Mouse (Mus musculus) stomach, postnatal 0 days (tissue): ENCODE data around the gene C1qtnf5.

Experiments
- CTCF ChIP-seq: IDR thresholded peaks from 2 replicates; pipeline ENCODE4 v1.5.1; 2016; ENCODE audit warnings: antibody characterized with exemption, low read depth, mild to moderate bottlenecking, moderate library complexity
- EP300 ChIP-seq: optimal IDR thresholded peaks from 2 replicates; pipeline ENCODE3; 2016; ENCODE audit warnings: antibody characterized with exemption

- TF ChIP-seq CTCF (no peak), EP300 (no peak)
Observed at GRCm38 (mm10) chr9:44083392-44084121, 23.5 kb upstream of the C1qtnf5 start.
